Mouse (Mus musculus): Measurements from ENCODE around the gene Mroh8. TPM values are rescaled to one million over a fixed set of nuclear protein-coding genes. Genes with fewer than 3 reads are reported as not detected.

Mroh8 gene
- 0.84 and 0.91 TPM in 2 replicates for polyA plus RNA-seq (2016; fragmentation: Nextera tagmentation; extraction: Ambion mirVana)

DNA sequence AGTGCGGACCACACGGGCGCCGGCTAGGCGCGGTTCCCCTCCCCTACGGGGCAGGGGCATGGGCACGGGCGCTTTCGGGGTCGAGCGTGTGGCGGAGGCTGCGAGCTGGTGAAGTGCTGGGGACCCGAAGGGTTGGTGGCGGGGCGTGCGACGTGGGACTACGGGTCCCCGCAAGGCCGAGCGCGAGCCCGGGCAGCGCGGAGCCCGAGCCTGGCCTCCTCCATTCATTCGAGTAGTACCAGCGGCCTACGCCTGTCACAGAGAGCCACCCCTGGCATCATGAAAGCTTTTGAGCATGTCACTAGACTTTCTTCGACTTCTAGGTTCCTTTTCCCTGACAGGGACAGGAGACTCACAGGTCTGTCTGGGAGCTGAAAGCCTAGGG, at the start of gene Mroh8:
TSS of gene Mroh8 (minus strand) at position 134 of the 385 bp plus-strand sequence.
- Histone ChIP-seq H3K9me3 (no peaks in the 10 kb centered on the region), H3K4me1 (replicated peaks) (peaks cover 17% of the 10 kb centered on the region), H3K27me3 (no peaks in the 10 kb centered on the region), H3K4me3 (replicated peaks) (peak within 1 kb of the TSS; percentile 93), H3K9ac (replicated peaks) (peak within 1 kb of the TSS; percentile 93), H3K27ac (peak within 1 kb of the TSS; percentile 94), H3K36me3 (peaks cover 28% of the 10 kb centered on the region), H3K4me2 (peak within 1 kb of the TSS; percentile 81)
- peak; percentile 72; the same call in 1 of the 2 replicates for ATAC-seq (ENCODE audit: insufficient number of reproducible peaks, insufficient read depth, low FRiP score, low TSS enrichment, low read depth)
- whole genome bisulfite sequencing: under 1% methylated on average over 32 of the region's 32 CpGs

GRCm38 (mm10) chr2:157328570-157328969, 49.2 kb upstream of the Mroh8 start:
- peaks cover 57% of the 10 kb centered on the region for H3K36me3 ChIP-seq
- H3K4me1 ChIP-seq (replicated peaks): no peaks in the 10 kb centered on the region
- H3K4me2 ChIP-seq: no peak overlapping the region
- H3K9me3 ChIP-seq: no peaks in the 10 kb centered on the region
- ATAC-seq (ENCODE audit: insufficient number of reproducible peaks, insufficient read depth, low FRiP score, low TSS enrichment, low read depth): no peak
- no peak overlapping the region for H3K9ac ChIP-seq (replicated peaks)
- no peak overlapping the region; the same call in 1 of the 2 replicates for H3K27ac ChIP-seq
- 43% methylated on average over 11 of the region's 11 CpGs for WGBS
- no peak overlapping the region for H3K4me3 ChIP-seq (replicated peaks)
- H3K27me3 ChIP-seq: no peaks in the 10 kb centered on the region

DNA sequence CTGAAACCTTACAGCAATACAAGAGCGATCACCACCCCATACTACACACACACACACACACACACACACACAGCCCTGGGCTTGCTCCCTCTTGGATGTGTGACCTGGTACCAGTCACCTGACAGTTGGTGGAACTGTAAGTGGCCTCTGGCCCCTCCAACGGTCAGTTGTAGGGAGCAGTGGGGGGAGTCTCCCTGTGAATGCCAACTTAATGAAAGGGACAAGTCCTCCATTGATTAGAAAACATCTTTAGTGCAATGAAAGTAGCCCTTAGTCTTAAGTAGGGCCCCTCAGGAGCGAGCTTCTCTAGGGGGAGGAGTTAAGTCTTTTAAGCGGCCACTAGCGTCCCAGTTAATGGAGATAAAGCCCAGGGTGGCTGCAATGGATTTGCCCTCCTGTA, 48.8 kb upstream of the Mroh8 start:
- ATAC-seq (ENCODE audit: insufficient number of reproducible peaks, insufficient read depth, low FRiP score, low TSS enrichment, low read depth): no peak
- H3K27me3 ChIP-seq: no peaks in the 10 kb centered on the region
- no peaks in the 10 kb centered on the region for H3K9me3 ChIP-seq
- H3K4me1 ChIP-seq (replicated peaks): no peaks in the 10 kb centered on the region
- H3K27ac ChIP-seq: no peak overlapping the region
- 46% methylated on average over 5 of the region's 5 CpGs for WGBS
- peaks cover 61% of the 10 kb centered on the region for H3K36me3 ChIP-seq
- H3K9ac ChIP-seq (replicated peaks): no peak overlapping the region
- H3K4me2 ChIP-seq: no peak overlapping the region
- no peak overlapping the region for H3K4me3 ChIP-seq (replicated peaks)

DNA sequence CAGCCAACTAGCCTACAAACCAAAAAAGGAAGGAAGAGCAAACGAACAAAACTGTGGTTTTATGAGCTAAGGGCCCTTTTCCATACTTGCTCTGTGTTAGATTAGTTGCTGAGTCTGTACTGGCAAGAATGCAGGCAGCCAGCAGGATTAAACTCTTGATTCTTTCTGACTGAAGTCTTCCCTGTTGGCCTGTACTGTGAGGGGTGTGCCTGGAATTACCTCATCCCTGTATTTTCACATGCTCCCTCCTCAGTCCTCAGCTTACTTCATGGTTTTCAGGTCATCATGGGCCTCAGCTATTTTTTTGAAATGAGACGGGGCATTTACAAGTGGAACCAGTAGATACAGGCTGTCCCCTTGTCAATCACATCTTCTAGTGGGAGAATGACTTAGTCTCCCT, 45.9 kb upstream of the Mroh8 start:
- no peak overlapping the region for H3K9ac ChIP-seq (replicated peaks)
- H3K27ac ChIP-seq: no peak overlapping the region
- peaks cover 6% of the 10 kb centered on the region; the same call in 1 of the 2 replicates for H3K4me1 ChIP-seq (replicated peaks)
- no peak overlapping the region for H3K4me2 ChIP-seq
- H3K9me3 ChIP-seq: no peaks in the 10 kb centered on the region
- no peak for ATAC-seq (ENCODE audit: insufficient number of reproducible peaks, insufficient read depth, low FRiP score, low TSS enrichment, low read depth)
- H3K36me3 ChIP-seq: peaks cover 90% of the 10 kb centered on the region
- WGBS: 82% methylated on average over 2 of the region's 2 CpGs
- no peak overlapping the region for H3K4me3 ChIP-seq (replicated peaks)
- H3K27me3 ChIP-seq: no peaks in the 10 kb centered on the region

GRCm38 (mm10) chr2:157322029-157322766, 42.8 kb upstream of the Mroh8 start:
- Histone ChIP-seq H3K4me2 (no peak overlapping the region), H3K9ac (replicated peaks) (no peak overlapping the region), H3K27me3 (no peaks in the 10 kb centered on the region), H3K4me1 (replicated peaks) (peaks cover 6% of the 10 kb centered on the region; the same call in 1 of the 2 replicates), H3K9me3 (no peaks in the 10 kb centered on the region), H3K4me3 (replicated peaks) (no peak overlapping the region), H3K36me3 (peaks cover 97% of the 10 kb centered on the region), H3K27ac (no peak overlapping the region)
- 92% methylated on average over 5 of the region's 5 CpGs for WGBS
- ATAC-seq (ENCODE audit: insufficient number of reproducible peaks, insufficient read depth, low FRiP score, low TSS enrichment, low read depth): no peak

GRCm38 (mm10) chr2:157320886-157321285, 41.5 kb upstream of the Mroh8 start:
- peaks cover 6% of the 10 kb centered on the region; the same call in 1 of the 2 replicates for H3K4me1 ChIP-seq (replicated peaks)
- H3K9me3 ChIP-seq: no peaks in the 10 kb centered on the region
- H3K27me3 ChIP-seq: no peaks in the 10 kb centered on the region
- peak overlapping the region; percentile 7; the same call in 1 of the 2 replicates for H3K27ac ChIP-seq
- ATAC-seq (ENCODE audit: insufficient number of reproducible peaks, insufficient read depth, low FRiP score, low TSS enrichment, low read depth): no peak
- H3K36me3 ChIP-seq: peaks cover 95% of the 10 kb centered on the region
- H3K9ac ChIP-seq (replicated peaks): no peak overlapping the region
- WGBS: 46% methylated on average over 5 of the region's 5 CpGs
- H3K4me2 ChIP-seq: no peak overlapping the region
- no peak overlapping the region for H3K4me3 ChIP-seq (replicated peaks)

DNA sequence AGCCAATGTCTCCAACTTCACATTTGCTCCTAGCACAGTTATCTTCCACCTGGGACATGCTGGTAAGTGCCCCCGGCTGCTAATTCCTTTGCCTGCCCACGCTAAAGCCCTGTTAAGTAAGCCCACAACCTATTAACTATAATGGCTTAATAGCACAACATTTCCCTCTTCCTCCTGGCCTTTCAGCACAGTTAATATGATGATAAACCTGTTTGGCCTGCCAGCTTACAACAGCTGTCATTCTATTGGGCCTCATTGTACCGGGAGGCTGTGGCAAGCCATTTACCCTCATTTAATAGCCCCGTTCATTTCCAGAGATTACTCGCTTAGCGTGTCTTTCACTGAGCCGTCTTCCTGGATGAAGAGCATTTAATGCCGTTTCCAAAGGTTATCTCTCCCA, 40.8 kb upstream of the Mroh8 start:
- 68% methylated on average over 8 of the region's 8 CpGs for WGBS
- Histone ChIP-seq H3K4me3 (replicated peaks) (no peak overlapping the region), H3K4me2 (no peak overlapping the region), H3K9me3 (no peaks in the 10 kb centered on the region), H3K27me3 (no peaks in the 10 kb centered on the region), H3K36me3 (peaks cover 95% of the 10 kb centered on the region), H3K4me1 (replicated peaks) (peaks cover 6% of the 10 kb centered on the region; the same call in 1 of the 2 replicates), H3K27ac (no peak overlapping the region), H3K9ac (replicated peaks) (no peak overlapping the region)
- ATAC-seq (ENCODE audit: insufficient number of reproducible peaks, insufficient read depth, low FRiP score, low TSS enrichment, low read depth): no peak

DNA sequence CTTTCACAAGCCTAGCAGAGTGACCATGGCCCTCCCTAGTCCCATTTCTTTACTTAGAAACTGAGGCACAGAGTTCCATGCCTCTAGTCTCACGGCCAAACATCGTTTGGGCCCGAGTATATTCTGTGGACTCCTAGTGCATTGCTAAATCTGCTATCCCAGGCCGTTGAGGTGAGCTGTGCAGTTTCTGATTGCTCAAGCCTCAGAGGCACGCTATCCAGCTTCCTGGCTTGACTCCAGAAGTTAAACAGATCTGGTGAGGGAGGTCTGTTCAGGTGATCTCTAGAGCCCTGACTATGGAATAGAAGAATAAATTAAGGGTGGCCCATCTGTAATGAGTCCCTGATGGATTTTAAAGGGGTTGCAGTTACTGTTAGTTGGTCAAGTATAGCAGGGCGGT, 37.9 kb upstream of the Mroh8 start:
- no peak overlapping the region for H3K9ac ChIP-seq (replicated peaks)
- H3K4me2 ChIP-seq: no peak overlapping the region
- no peaks in the 10 kb centered on the region for H3K9me3 ChIP-seq
- no peak overlapping the region for H3K27ac ChIP-seq
- H3K4me3 ChIP-seq (replicated peaks): no peak overlapping the region
- WGBS: 94% methylated on average over 6 of the region's 6 CpGs
- no peak for ATAC-seq (ENCODE audit: insufficient number of reproducible peaks, insufficient read depth, low FRiP score, low TSS enrichment, low read depth)
- peaks cover 95% of the 10 kb centered on the region for H3K36me3 ChIP-seq
- no peaks in the 10 kb centered on the region for H3K27me3 ChIP-seq
- H3K4me1 ChIP-seq (replicated peaks): peaks cover 6% of the 10 kb centered on the region; the same call in 1 of the 2 replicates

DNA sequence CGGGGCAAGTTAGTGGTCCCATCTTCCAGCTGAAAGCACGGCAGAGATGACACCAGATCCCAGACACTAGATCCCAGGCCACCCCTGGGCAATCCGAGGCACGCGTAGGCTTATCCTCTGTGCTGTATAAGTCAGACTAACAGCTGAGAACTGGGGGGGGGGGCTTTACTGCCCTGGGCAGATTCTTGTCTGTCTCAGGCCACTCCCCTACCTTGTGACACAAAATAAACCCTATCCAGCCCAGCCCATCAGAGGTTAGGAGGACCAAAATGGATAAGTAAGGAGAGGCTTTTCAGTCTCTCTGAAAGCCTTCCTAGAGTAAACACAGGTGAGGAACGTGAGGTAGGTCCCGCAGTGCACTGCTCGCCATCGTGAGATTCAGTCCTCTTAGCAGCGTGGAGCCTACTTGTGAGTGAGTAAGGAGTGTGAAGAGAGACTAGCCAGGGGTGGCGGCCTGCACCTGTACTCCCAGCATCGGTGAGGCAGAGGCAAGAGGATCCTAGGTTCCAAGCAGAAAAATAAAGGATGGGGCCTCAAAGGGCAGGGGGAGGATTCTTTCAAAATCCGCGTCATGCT, 37.1 kb upstream of the Mroh8 start:
- H3K4me3 ChIP-seq (replicated peaks): no peak overlapping the region
- no peak overlapping the region for H3K27ac ChIP-seq
- H3K4me2 ChIP-seq: no peak overlapping the region
- H3K36me3 ChIP-seq: peaks cover 95% of the 10 kb centered on the region
- H3K27me3 ChIP-seq: no peaks in the 10 kb centered on the region
- WGBS: 85% methylated on average over 14 of the region's 14 CpGs
- no peak for ATAC-seq (ENCODE audit: insufficient number of reproducible peaks, insufficient read depth, low FRiP score, low TSS enrichment, low read depth)
- no peaks in the 10 kb centered on the region for H3K9me3 ChIP-seq
- H3K4me1 ChIP-seq (replicated peaks): peaks cover 6% of the 10 kb centered on the region; the same call in 1 of the 2 replicates
- H3K9ac ChIP-seq (replicated peaks): no peak overlapping the region

GRCm38 (mm10) chr2:157315486-157315885, 36.1 kb upstream of the Mroh8 start:
- peaks cover 95% of the 10 kb centered on the region for H3K36me3 ChIP-seq
- no peak overlapping the region for H3K27ac ChIP-seq
- no peak overlapping the region for H3K4me2 ChIP-seq
- no peaks in the 10 kb centered on the region for H3K27me3 ChIP-seq
- H3K4me1 ChIP-seq (replicated peaks): peaks cover 4% of the 10 kb centered on the region; the same call in 1 of the 2 replicates
- 90% methylated on average over 6 of the region's 6 CpGs for WGBS
- H3K4me3 ChIP-seq (replicated peaks): no peak overlapping the region
- no peaks in the 10 kb centered on the region for H3K9me3 ChIP-seq
- no peak for ATAC-seq (ENCODE audit: insufficient number of reproducible peaks, insufficient read depth, low FRiP score, low TSS enrichment, low read depth)
- H3K9ac ChIP-seq (replicated peaks): no peak overlapping the region

DNA sequence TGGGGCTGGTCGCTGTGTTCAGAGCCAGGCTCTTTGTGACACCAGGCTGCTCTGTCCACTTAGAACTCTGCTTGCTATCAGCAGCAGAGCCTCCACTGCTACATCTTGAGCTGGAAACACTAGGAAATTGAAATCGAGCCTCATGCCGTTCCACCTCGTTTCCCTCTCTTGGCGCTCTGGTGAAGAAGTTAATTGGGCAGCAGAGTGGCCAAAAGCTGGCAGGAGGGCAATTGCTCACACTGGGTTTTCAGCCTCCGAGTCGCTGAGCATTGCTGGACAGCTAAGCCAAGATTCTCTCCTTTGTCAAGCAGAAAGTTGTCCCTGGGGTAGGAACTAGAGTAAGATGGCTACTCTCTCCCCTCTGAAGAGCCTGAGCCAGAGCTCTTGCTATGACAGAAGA, 35.0 kb upstream of the Mroh8 start:
- ATAC-seq (ENCODE audit: insufficient number of reproducible peaks, insufficient read depth, low FRiP score, low TSS enrichment, low read depth): no peak
- WGBS: 74% methylated on average over 7 of the region's 7 CpGs
- peaks cover 98% of the 10 kb centered on the region for H3K36me3 ChIP-seq

More for the DNA sequence above, 35.0 kb upstream of the Mroh8 start:
- no peak overlapping the region for H3K4me2 ChIP-seq
- H3K9me3 ChIP-seq: no peaks in the 10 kb centered on the region
- no peaks in the 10 kb centered on the region for H3K27me3 ChIP-seq
- H3K4me1 ChIP-seq (replicated peaks): 0 out of 2 replicates have a peak, but pooled peaks cover 3% of the 10 kb centered on the region
- H3K27ac ChIP-seq: 0 out of 2 replicates have a peak overlapping the region, but pooled peaks have one; percentile 35
- no peak overlapping the region for H3K9ac ChIP-seq (replicated peaks)
- H3K4me3 ChIP-seq (replicated peaks): no peak overlapping the region

Data from limb, embryonic 12.5 days (tissue).